Mouse (Mus musculus) ES-E14 (cell line): Measurements from ENCODE around the gene Cplx3. TPM values are rescaled to one million over a fixed set of nuclear protein-coding genes. Genes with fewer than 3 reads are reported as not detected.

Experiments
- DNase-seq: peaks from one replicate; pipeline ENCODE4 v3.0.0-alpha.2; 2013; ENCODE audit warnings: low read depth, low spot score
- H3K27ac ChIP-seq: 2 replicates; pipeline ENCODE4 v1.5.1; 2012; ENCODE audit warnings: low read depth, mild to moderate bottlenecking, low read length, moderate library complexity, mixed read lengths; ENCODE audit not compliant: poor library complexity, insufficient read depth, severe bottlenecking
- H3K36me3 ChIP-seq: 2 replicates; pipeline ENCODE4 v1.6.1; 2012; ENCODE audit warnings: mild to moderate bottlenecking, low read length, moderate library complexity, mixed read lengths; ENCODE audit not compliant: control insufficient read depth, poor library complexity, insufficient read depth, severe bottlenecking
- H3K4me1 ChIP-seq, 2 experiments: fragments of 150-350 bp in 1 of 2; sonication (generic) in 1 of 2; 2 replicates each; pipeline ENCODE4 v1.6.1; 2012; ENCODE audit warnings: low read length in 2 of 2, mild to moderate bottlenecking in 1 of 2, mixed read lengths in 1 of 2; ENCODE audit not compliant: control insufficient read depth in 2 of 2, insufficient read depth in 2 of 2, poor library complexity in 1 of 2
- H3K4me3 ChIP-seq, 2 experiments: fragments of 150-350 bp in 1 of 2; sonication (generic) in 1 of 2; 2 replicates each; pipeline ENCODE4 v1.5.1; 2012; ENCODE audit warnings: low read length in 2 of 2, low read depth in 1 of 2, mild to moderate bottlenecking in 1 of 2, mixed read lengths in 1 of 2; ENCODE audit not compliant: insufficient read depth in 1 of 2, poor library complexity in 1 of 2, severe bottlenecking in 1 of 2
- H3K9ac ChIP-seq: 2 replicates; pipeline ENCODE4 v1.6.1; 2012; ENCODE audit warnings: low read depth, mild to moderate bottlenecking, low read length, mixed read lengths; ENCODE audit not compliant: poor library complexity, insufficient read depth, severe bottlenecking
- H3K9me3 ChIP-seq: fragments of 150-350 bp; sonication (generic); 2 replicates; pipeline ENCODE4 v1.6.1; 2012; ENCODE audit warnings: low read depth, mild to moderate bottlenecking, low read length; ENCODE audit not compliant: control insufficient read depth, insufficient read depth
- CHD2 ChIP-seq: IDR thresholded peaks from 2 replicates; pipeline ENCODE4 v1.6.1; 2014; ENCODE audit warnings: mild to moderate bottlenecking, low read depth, low read length, inconsistent platforms
- HCFC1 ChIP-seq: IDR thresholded peaks from 2 replicates; pipeline ENCODE4 v1.6.1; 2012; ENCODE audit warnings: low read length, inconsistent platforms, borderline replicate concordance; ENCODE audit not compliant: insufficient read depth
- MAFK ChIP-seq: IDR thresholded peaks from 2 replicates; pipeline ENCODE4 v1.6.1; 2014; ENCODE audit warnings: mild to moderate bottlenecking, low read depth, low read length, inconsistent platforms; ENCODE audit not compliant: insufficient read depth
- ZC3H11A ChIP-seq: IDR thresholded peaks from 2 replicates; pipeline ENCODE4 v1.6.1; 2012; ENCODE audit warnings: low read depth, mild to moderate bottlenecking, inconsistent platforms, low read length, borderline replicate concordance
- ZNF384 ChIP-seq: IDR thresholded peaks from 2 replicates; pipeline ENCODE4 v1.6.1; 2012; ENCODE audit warnings: low read depth, low read length, inconsistent platforms
- in situ Hi-C, 2 experiments: fragments of 600-800 bp; cut with MboI; formaldehyde crosslinking; loops; one replicate each; pipeline ENCODE4 v1.15.1; 2025; ENCODE audit warnings: low sequenced_read_pairs in 2 of 2, inconsistent platforms in 1 of 2; ENCODE audit not compliant: unreplicated experiment in 2 of 2
- total RNA-seq: library from RNA; depleted of rRNA; stranded (reverse); fragments of 300-350 nt; gene quantifications from 2 replicates; pipeline ENCODE4 v1.2.3, GENCODE M21; 2012; rRNA removed

Gene Cplx3
- total RNA-seq, 1 experiment = not detected

- Histone ChIP-seq H3K4me1 (peaks cover 6 to 17% of the 10 kb centered on the region in 2 experiments; a peak in 3 of 4 replicates), H3K9me3 (no peaks in the 10 kb centered on the region; the same call in 1 of the 2 replicates), H3K36me3 (0 out of 2 replicates have a peak, but pooled peaks cover 3% of the 10 kb centered on the region), H3K27ac (no peak overlapping the region), H3K4me3 (no peak overlapping the region), H3K9ac (no peak overlapping the region)
- in situ Hi-C loops = no loop called here
- no peak for DNase-seq
- TF ChIP-seq ZNF384 (no peak), ZC3H11A (no peak), MAFK (no peak), HCFC1 (no peak), CHD2 (no peak)
These were observed 53.0 kb downstream of the Cplx3 start for GRCm38 (mm10) chr9:57553119-57553518.

- Histone ChIP-seq H3K27ac (no peak within 1 kb of the TSS), H3K36me3 (0 out of 2 replicates have a peak, but pooled peaks cover 3% of the 10 kb centered on the region), H3K4me1 (peaks cover 6 to 20% of the 10 kb centered on the region in 2 experiments; a peak in 3 of 4 replicates), H3K9ac (peak within 1 kb of the TSS; percentile 69; the same call in 1 of the 2 replicates), H3K9me3 (no peaks in the 10 kb centered on the region; the same call in 1 of the 2 replicates), H3K4me3 (peak within 1 kb of the TSS; percentile 71 to 77)
- peak; percentile 91 for TF ChIP-seq HCFC1
- no peak for TF ChIP-seq ZC3H11A
- in situ Hi-C loops = no loop called here
- DNase-seq = no peak
These were observed 53.8 kb downstream of the Cplx3 start, which contains the start of gene Mpi for GRCm38 (mm10) chr9:57552139-57552887. Mpi (minus strand) TSS chr9:57552763.

- Histone ChIP-seq H3K36me3 (0 out of 2 replicates have a peak, but pooled peaks cover 5% of the 10 kb centered on the region), H3K9ac (no peak overlapping the region), H3K4me1 (peaks cover 7 to 22% of the 10 kb centered on the region in 2 experiments; a peak in 3 of 4 replicates), H3K9me3 (no peaks in the 10 kb centered on the region; the same call in 1 of the 2 replicates), H3K4me3 (no peak overlapping the region), H3K27ac (no peak overlapping the region)
- DNase-seq = no peak
- TF ChIP-seq ZNF384 (no peak), ZC3H11A (no peak), CHD2 (no peak)
- in situ Hi-C loops = no loop called here
These were observed 55.8 kb downstream of the Cplx3 start for GRCm38 (mm10) chr9:57550126-57550862.

Other genes starting within 250 kb of the Cplx3 start
- 41.7 and 48.5 TPM in 2 replicates for gene Ppcdc, start 166.2 kb downstream of the Cplx3 start, total RNA-seq
- 50.4 and 67.3 TPM in 2 replicates for gene Scamp5, start 138.2 kb downstream of the Cplx3 start, total RNA-seq
- 40.9 and 48.7 TPM in 2 replicates for gene Rpp25, start 102.3 kb downstream of the Cplx3 start, total RNA-seq
- gene Cox5a, start 85.0 kb downstream of the Cplx3 start, total RNA-seq = 390 TPM in 2 replicates
- 10.2 and 10.8 TPM in 2 replicates for gene Fam219b, start 68.8 kb downstream of the Cplx3 start, total RNA-seq
- 42.3 and 45.2 TPM in 2 replicates for gene Mpi, start 53.5 kb downstream of the Cplx3 start, total RNA-seq
- gene Scamp2, start 45.3 kb downstream of the Cplx3 start, total RNA-seq = 51.7 and 79.6 TPM in 2 replicates
- gene Ulk3, start 16.8 kb downstream of the Cplx3 start, total RNA-seq = 7.3 and 16.5 TPM in 2 replicates
- gene Lman1l, start 14.5 kb upstream of the Cplx3 start, total RNA-seq = 0.22 TPM in 1 of 2 replicates, not detected in the other
- 27.1 and 32.2 TPM in 2 replicates for gene Csk, start 47.4 kb upstream of the Cplx3 start, total RNA-seq
- gene Cyp1a2, start 77.4 kb upstream of the Cplx3 start, total RNA-seq = 0.67 and 0.69 TPM in 2 replicates
- gene Cyp1a1, start 81.6 kb upstream of the Cplx3 start, total RNA-seq = 0.74 and 1.0 TPM in 2 replicates
- gene Edc3, start 102.3 kb upstream of the Cplx3 start, total RNA-seq = 10.2 TPM in 2 replicates
- gene Clk3, start 159.6 kb upstream of the Cplx3 start, total RNA-seq = 38.3 and 41.5 TPM in 2 replicates
- 20.3 and 23.4 TPM in 2 replicates for gene Arid3b, start 230.5 kb upstream of the Cplx3 start, total RNA-seq